Mouse (Mus musculus) c-Kit-positive CD71-positive TER-119-positive erythroid progenitor cells, embryonic 14.5 days (primary cell): ENCODE measurements around the gene Msx3.

ENCODE experiments used
- DNase-seq: peaks from one replicate; pipeline ENCODE4 v3.0.0-alpha.2; 2013; ENCODE audit warnings: low spot score

Msx3 gene

DNA sequence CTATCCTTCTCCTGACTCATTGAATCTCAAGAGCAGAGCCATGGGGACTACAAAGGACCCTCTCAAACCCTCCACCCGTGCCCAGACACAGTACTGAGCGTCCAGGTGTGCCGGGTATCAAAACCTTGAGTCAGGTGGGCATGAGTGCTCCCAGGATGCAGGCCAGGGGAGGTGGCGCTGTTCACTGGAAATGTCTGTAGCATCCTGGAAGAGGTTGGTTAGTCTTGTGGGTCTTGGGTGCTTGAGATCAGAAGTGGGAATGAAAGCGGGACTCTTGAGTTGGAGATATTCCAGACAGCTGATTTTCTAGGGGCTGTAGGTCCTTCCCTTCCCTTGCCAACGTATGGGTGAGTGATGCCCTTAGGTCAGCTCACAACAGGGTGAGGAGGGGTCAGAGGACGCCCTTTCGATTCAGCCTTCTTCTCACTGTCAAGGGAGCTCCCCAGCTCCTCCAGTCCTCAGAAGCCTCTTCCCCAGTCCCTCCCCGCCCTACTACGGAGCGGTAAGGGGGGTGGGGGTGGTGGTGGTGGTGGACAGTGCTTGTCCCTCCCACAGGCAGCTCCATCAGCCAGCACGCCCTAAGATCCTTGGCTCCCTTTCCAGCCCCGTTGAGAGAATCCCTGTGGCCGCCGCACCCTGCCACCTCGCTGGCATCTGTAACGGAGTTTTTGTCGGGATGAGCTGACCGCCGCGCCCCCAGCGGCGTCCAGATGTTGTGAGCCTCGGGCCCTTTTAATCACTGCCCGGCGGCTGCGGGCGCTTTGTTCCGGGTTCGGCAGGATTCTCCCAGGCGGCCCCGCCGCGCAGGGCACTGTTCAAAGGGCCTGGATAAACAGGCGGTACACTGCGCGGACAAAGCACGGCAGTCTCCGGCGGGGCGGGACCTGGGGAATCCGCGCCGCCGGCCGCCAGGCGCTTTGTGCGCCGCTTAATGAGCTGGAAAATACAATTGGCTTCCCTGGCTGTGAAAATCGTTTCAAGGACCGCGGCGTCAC, 8.8 kb upstream of the Msx3 start:
- DNase-seq: no peak

GRCm38 (mm10) chr7:140054124-140054523, 5.2 kb upstream of the Msx3 start:
- DNase-seq: no peak

- DNase-seq: no peak
Observed at GRCm38 (mm10) chr7:140049115-140049689, 313 bp upstream of the Msx3 start.

DNA sequence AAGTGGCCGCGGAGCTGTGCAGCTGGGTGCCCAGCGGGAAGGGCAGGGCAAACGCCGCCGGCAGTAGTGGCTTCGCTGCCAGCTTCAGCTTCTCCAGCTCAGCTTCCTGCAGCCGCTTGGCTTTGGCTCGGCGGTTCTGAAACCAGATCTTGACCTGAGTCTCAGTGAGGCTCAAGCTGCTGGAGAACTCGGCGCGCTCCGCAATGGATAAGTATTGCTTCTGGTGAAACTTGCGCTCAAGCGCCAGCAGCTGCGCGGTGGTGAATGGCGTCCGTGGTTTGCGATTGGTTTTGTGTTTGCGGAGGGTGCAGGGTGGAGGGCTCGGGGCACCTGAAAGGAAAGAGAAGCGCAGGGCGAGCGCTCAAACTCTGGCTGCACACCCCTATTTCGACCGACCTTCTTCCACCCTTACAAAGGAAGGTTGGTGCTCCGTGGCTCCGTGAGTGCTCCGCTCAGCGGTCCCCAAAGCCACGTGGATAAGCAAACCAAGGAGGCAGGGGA, 1.0 kb downstream of the Msx3 start:
- DNase-seq: no peak

DNA sequence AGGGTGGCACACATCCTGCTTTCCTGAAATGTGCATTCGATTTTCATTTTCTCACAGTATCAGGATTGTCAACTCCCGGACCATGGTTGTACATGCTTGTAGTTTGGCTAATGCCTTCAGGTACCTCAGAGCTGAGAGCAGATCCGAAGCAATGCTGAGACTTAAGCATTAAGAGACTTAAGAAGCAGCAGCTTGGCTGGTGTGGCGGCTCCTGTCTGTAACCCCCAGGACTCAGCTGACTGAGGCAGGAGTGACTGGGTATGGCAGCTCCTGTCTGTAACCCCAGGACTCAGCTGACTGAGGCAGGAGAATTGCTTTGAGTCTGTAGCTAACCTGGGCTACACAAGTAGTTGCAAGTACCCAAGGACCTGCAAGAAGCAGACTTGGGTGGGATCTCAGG, 3.3 kb downstream of the Msx3 start:
- DNase-seq: no peak

- DNase-seq: peak; percentile 26
Observed at GRCm38 (mm10) chr7:140042728-140043127, 6.2 kb downstream of the Msx3 start.

- DNase-seq: no peak
Observed at GRCm38 (mm10) chr7:140037171-140037555, 11.7 kb downstream of the Msx3 start.

- DNase-seq: peak; percentile 92
Observed at GRCm38 (mm10) chr7:140036281-140037170, 12.4 kb downstream of the Msx3 start, which contains the start of the genes Zfp511 and Tubgcp2. Gene Zfp511 (plus strand): TSS chr7:140036391. Gene Tubgcp2 (minus strand): TSS chr7:140036669.

DNA sequence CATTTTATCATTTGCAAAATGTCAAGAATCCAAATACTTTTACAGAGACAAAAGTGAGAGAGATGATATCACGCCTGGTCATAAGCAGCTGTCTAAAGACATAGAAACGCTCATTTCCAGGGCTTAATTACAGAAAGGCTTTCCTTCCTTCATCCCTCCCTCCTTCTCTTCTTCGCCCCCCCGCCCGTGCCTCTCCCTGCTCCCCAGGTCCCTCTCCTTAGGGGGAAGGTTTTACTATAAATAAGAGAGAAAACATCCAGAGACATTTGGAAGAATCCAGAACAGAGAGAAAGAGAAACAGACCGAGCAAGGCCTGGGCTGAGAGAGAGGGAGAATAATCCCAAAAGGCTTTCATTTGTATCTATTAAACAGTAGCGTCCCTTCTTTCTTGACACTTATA, 13.4 kb downstream of the Msx3 start:
- peak; percentile 24 for DNase-seq

DNA sequence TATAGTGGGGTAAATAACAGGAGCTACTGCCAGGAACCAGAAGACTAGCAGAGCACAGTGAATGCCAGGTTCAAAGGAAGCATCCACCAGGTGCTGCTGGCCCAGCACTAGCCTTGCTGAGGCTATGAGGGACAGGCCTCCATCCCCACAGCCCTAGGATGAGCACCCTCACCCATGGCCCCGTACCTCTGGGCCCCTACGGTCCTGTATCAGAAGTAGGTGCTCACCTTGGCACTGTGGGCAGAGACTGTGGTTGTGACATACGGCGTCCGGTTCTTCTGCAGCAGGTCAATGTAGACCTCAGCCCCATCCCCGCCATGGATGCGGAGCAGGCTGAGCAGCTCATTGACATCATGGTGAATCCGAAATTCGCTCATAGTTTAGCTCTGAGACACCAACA, 15.5 kb downstream of the Msx3 start:
- DNase-seq: no peak

DNA sequence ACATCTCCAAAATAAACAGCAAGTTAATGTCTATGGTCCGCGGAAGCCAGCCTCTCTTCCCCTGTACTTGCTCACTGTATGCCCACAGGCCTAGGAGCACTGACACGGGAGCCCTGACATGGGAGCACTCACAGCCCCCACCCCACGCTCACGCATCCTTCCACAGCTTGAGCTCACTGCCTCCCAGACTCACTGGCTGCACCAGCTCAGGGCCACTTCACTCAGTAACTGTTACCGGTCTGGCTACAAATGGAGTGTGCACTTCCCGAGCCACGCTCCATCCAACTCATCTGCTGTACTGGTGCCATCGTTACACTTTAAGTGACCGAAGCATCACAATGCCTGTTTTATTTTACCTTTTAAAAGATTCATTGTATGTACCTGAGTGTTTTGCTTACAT, 16.5 kb downstream of the Msx3 start:
- DNase-seq: no peak

DNA sequence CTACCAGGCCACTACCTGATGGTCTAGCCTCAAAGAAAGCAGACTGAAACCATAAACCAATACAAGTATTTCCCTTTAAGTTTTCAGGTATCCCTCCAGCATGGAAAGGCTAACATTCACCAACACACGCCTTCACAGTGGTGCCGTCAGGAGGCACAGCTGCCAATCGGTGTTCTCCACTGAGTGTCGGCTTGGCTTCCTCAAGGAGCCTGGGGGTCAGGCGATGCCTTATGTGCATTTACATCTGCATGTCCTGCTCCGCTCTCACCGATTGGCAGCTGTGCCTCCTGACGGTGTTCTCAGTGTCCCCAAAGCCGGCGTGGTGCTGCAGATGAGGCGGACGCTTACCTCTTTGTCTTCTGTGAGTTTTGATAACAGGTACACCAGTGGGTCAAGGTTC, 17.1 kb downstream of the Msx3 start:
- no peak for DNase-seq

- no peak for DNase-seq
Observed at GRCm38 (mm10) chr7:140011336-140011735, 37.6 kb downstream of the Msx3 start.

DNA sequence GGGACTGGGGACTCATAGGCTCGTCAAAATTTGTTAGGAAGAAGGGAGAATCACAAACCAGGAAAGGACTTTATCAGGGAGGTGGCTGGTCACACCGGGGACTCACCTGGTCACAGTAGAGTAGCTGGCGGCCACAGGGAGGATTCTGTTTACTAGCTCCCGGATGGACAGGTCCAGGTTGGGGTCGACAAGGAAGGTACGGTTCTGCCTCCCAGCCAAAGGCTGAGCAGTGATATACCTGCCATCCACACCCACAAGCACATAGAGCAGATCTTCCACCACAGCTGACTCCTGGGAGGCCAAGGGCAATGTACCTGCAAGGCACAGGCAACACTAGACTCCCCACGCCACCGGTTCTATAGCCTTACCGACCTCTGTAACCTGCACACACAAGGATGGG, 41.1 kb downstream of the Msx3 start:
- no peak for DNase-seq

DNA sequence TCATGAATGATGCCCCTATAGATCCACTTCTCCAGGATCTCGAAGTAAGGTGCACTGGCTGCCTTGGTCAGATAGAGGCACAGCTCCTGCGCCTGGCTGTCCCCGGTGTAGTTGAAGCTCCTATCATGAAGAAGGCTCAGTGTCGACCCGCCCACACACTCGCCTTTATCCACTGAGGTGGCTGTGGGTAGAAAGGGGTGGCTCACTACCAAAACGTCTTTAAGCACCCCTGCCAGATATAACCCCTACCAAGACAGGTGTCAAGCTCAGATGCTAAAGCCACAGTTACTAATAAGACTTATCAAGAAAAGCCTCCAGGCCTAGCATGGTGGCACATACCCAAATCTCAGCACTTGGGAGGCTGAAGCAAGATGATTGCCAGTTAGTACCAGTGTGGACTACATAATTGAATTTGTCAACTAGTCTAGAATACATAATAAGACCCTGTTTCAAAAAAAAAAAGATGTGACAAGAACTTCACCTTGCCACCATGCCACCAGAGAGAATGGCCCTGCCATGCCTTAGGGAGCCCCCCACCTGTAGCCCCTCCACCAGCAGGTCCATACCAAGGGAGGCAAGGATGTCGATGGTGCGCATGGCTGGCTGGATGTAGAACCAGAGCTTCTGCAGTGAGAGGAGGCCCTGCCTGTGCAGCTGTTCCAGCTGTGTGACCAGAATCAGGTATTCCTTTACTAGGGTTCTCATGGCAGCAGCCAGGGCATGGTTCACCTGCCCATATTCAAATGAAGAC, 41.9 kb downstream of the Msx3 start:
- no peak for DNase-seq

- DNase-seq: no peak
Observed at GRCm38 (mm10) chr7:140004666-140005065, 44.2 kb downstream of the Msx3 start.

DNA sequence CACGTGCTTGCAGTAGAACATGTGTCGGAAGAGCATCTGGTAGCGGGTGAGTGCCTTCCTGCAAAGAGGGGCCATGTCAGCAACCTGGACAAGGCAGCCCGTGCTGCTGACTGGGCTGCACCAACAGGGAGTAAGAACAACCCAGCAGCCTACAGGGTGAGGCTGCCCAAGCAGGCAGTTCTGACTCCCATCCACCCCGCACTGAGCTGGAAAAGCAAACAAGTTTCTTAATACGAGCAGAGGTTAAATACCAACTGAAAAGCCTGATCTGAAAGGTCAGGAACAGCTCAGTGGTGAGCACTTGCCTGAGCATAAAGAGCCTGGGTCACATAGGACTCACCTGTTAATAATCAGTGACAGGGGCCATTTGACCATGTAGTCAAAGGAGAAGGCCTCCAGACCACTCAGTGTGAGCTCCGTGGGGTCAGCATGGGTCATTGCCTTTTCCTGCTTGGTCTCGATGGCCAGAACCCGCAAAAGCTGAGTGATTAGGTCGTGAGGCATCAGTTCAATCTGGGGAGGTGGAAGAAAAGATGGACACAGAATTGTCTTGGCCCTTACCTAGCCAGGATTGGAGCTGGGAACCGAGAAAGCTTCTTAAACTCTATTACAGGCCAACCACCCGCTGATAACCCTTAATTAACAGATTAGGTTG, 47.7 kb downstream of the Msx3 start:
- DNase-seq: no peak

GRCm38 (mm10) chr7:139998691-139999350, 50.1 kb downstream of the Msx3 start:
- no peak for DNase-seq
